Mouse (Mus musculus): ENCODE results near the gene Timmdc1.

Gene Timmdc1

DNA sequence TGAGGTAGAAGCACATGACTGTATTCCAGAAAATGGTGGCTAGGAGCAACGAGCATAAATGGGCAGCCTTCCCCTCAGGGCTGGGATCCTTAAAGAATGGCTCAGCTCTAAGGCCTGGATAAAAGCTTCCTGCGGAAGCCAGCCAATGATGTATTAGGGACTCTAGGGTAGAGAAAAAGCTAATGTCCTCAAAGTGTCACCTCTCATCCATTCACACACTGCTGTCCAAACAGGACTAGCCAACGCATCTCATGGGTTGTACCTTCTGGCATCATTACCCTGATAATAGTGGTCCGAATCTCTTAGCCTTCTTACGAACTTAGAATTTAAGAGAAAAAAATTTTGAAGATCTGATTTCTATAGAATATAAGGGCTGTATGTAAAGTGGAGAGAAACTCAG is 59.2 kb downstream of the Timmdc1 start:
- DNase-seq, result no peak

- DNase-seq, result no peak
These were observed 60.3 kb downstream of the Timmdc1 start for GRCm38 (mm10) chr16:38462161-38462560.

DNA sequence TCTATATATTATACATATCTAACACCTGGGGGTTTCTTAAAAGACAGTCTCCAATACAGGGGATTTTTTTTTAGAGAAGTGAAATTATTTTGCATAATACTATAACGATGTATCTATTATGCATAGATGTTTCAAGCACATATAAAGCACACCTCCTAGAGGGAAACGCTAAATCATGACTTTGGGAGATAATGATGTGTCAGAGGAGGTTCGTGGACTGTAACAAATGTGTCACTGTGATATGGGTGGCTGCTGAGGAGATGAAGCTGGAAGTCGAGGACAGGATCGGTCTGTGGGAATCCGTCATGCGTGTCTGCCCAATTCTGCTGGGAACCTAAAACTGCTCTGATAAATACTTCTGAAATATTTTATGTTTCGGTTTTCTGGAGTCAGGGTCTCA is 60.7 kb downstream of the Timmdc1 start:
- peak; percentile 39 to 49 for DNase-seq

DNA sequence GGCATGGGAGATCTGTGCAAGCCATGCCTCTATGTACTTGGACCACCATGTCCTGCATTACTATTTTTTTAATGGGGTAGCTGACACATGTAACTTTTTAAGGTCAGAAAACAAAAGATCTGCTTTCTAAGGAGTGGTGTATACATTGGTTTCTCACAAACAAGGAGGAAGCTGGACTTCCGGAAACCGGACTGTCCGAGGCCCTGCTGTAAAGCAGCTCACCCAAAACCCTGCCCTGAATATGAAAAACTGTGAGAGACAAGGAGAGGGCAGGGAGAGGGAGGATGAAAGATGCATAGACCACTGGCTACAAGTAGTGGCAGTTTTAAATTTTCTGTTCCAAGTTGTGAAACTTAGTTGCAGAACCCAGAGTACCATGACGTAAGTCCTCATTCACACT is 62.5 kb downstream of the Timmdc1 start:
- DNase-seq, result no peak

DNA sequence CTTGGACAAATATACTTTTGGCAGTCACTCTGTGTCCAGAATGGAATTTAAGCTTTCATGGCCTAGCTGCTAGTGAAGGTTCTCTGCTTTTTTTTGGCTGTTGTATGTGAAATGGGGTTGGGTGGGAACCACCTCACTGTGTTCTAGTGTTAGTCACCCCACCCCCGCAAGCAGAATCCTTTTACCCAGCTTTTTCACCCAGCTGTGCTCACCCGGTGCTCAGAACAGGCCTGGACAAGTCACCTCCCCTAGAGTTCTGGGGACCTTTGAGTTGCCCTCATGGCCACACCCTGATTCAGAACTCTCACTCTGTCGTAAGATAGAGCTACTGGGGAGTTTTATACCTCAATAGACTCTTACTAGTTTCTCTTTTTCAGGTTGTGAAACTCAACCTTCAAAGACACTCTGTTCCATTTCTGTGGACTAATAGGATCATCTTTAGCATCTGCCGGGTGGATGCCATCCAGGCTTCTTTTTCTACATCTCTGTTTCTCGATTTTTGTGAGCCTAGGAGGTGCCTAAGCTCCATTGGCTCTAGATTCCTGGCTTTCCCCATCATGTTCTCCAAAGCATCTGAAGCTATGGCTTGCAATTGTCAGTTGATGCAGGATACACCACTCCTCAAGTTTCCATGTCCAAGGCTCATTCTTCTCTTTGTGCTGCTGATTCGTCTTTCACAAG is 63.7 kb downstream of the Timmdc1 start:
- peak in 1 of 2 experiments; percentile 13 for DNase-seq

- DNase-seq, result peak; percentile 36 to 43
These were observed 65.5 kb downstream of the Timmdc1 start for GRCm38 (mm10) chr16:38456812-38457567.

DNA sequence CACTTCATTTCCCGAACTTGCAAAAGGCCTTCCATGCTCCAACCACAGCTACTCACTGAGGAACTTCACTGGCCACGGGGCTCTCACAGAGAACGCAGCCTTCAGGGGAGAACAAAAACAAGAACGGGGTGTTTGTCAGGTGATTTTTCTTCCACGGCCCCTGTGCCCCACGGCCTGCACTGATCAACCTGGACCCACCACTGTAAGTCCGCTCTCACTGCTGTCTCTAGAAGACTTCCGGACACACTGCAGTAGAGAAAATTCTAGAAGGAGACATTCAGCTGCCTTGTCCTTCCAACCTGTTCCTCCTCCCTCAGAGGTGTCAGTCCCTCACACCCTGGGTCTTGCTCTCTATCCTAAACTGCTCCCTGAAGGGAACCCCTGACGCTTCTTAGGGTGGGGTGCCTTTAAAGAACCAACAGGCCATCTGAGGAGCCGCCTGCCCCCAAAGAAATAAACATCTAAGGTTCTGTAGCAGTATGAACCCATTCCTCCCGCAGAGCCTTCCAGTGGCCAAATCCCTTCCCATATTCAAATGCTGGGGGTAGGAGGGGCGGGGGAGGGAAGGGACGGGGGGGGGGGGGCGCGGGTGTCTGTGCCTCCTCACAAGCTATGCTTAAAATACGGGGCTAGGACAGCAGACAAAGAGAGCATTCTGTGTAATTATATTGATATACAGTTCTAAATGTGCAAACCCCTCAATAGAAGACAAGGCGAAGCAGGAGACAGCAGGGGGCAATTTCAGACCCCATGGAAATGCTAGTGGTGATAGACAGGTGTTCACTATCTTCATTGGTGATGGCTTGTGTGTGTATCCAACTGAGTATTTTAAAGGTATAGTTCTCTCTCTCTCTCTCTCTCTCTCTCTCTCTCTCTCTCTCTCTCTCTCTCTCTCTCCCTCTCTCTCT is 66.7 kb downstream of the Timmdc1 start, which contains the start of gene Cd80:
TSS of gene Cd80 (plus strand) at position 51 of the 908 bp plus-strand sequence.
- no peak for DNase-seq

DNA sequence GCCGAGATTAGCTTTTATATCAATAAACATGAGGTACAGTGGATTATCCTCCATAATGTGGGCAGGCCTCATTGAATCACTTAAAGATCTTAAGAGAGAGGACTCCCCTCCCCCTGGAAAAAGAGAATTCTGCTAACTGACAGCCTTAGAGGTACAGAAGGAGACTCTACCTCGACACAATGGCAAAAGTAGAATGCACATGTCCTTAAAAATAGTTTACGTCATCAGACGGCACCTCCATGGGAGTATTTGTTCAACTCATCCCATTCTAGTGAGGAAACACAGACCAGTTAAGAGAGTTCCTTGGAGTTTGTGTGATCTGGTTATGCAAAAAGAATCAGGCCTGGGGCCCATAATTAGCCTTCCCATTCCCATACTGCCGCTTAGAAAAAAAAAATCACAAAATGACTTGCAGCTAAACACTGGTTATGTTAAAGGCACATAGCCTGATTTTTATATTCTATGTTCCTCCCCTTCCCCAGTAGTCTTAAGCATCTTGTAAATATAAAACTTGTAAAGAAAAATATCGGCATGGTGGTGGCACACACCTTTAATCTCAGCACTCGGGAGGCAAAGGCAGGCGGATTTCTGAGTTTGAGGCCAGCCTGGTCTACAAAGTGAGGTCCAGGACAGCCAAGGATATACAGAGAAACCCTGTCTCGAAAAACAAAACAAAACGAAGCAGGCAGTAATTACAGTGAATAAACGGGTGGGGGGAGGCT is 67.8 kb downstream of the Timmdc1 start:
- DNase-seq, result no peak

DNA sequence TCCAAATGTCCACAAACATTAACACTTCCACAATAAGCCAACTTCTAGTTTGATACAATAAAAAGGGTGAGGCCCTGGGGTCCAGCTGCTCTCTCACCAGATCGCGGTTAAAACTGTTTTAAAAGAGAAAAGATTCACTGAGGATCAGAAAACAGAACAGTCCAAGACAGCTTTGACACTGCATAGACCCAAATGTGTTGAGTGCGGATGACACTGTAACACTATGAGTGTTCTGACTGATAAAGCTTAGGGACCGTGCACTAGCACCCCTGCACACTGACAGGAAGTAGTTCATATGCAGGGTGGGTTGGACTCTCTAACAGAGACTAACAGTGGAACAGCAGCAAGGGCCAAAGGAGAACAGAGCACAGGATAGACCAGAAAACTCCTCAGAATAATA is 68.5 kb downstream of the Timmdc1 start:
- peak in 1 of 2 experiments; percentile 16 for DNase-seq

GRCm38 (mm10) chr16:38453203-38453553 is 69.3 kb downstream of the Timmdc1 start:
- DNase-seq, result no peak

- peak; percentile 79 for DNase-seq
These were observed 69.8 kb downstream of the Timmdc1 start, which contains the start of gene Adprh for GRCm38 (mm10) chr16:38452442-38453202. TSS of gene Adprh (minus strand) at chr16:38452703.

DNA sequence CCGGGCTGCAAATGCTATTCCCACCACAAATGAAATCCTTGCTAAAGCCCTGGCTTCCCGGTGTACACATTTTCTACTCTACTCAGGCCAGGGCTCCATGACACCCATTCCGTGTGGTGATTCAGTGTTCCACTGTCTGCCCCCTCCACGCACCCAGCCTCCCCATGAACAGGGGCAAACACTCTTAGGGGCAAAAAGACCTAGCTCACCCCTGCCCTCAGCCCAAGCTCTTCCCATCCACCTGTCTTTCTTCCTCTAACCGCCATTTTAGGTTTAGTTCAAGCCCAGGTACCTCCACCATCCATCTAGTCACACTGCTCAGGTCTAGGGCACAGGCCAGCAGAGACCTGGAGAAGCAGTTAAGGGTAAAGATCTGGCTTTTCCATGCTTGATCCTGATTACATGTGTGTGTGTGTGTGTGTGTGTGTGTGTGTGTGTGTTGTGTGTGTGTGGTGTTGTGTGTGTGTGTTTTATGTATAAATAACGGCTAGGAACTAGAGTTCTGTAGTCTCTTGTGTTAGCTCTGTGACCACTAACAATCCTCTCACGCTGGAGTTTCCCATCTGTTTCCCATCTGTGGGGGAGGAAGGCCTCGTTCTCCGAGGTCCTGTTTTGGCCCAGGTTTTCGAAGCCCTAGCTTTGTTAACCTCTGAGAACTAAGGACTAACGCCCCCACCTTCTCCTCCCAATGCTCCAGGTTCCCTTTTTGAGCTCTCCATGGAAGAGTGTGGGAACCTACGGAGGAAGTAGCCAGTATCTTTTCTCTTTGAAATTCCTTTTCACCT is 70.8 kb downstream of the Timmdc1 start:
- no peak for DNase-seq

DNA sequence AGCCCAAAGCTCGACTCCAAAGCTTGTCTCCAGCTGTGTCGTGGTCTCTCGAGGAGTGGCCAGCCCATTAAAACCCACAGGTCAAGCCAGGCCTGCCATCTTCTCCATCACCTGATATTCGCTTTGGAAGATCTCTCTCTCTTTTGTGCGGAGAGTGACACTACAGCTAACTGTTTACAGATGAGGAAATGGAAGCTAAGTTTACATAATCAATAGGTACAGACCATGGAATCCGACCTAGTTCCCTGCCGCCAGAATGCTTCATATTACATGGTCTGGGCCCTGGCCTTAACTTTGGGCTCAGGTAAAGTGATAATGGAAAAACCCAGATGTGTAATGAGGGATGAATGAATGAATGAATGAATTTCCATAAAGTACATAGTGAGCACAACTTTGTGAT is 71.8 kb downstream of the Timmdc1 start:
- DNase-seq, result no peak

DNA sequence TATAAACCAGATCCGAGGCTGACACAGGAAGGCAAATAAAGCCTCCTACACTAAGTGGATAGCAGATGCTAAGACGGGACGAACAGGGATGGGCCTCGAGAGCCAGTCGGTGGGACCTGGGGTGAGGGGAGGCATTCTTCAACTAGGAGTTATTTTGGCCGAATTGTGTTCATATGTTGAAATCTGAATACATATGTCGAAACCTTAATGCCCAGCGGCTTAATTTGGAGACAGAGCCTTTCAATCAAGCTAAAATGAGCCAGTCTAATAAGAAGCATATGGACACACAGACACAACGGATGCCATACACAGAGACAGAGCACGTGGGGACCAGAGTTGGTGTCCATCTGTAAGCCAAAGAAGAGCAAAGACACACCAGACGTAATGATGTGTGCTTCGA is 74.0 kb downstream of the Timmdc1 start:
- DNase-seq, result no peak

Measured in B cell, adult 2 months (primary cell).